Mouse (Mus musculus) heart, postnatal 4 days (tissue): Measurements from ENCODE around the gene Ap1s1. TPM values are rescaled to one million over a fixed set of nuclear protein-coding genes. Genes with fewer than 3 reads are reported as not detected.

ENCODE experiments used
- DNase-seq: peaks from one replicate; pipeline ENCODE4 v3.0.0; 2021
- total RNA-seq, 2 experiments: library from RNA; stranded (reverse); gene quantifications; 2 replicates each; pipeline ENCODE4 v1.2.3; 2021

The Ap1s1 gene
- total RNA-seq, 2 experiments from 2014 or later: 70.9 to 82.3 TPM

DNA sequence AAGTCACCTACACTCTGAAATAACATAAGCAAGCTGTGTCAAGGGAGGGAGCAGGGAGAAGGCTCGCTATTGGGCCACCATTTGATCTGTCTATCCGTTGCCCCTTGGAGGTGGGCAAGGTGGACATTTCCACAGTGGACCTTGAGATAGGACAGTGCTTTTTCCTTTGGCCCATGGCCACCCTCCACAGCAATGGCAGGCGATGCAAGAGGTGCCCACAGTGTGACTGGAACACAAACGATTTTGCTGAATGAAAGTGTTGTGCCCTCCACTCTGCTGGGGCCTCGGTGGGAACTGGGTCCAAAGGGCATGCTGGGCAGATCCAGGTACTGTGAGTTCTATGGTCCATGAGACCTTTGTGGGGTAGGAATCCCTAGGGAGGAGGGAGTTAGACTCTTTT, 16.7 kb upstream of the Ap1s1 start:
- no peak for DNase-seq

GRCm38 (mm10) chr5:137061809-137062481, 16.0 kb upstream of the Ap1s1 start:
- DNase-seq: peak; percentile 82

GRCm38 (mm10) chr5:137054873-137055272, 8.9 kb upstream of the Ap1s1 start:
- DNase-seq: no peak

- DNase-seq: no peak
Observed at GRCm38 (mm10) chr5:137054299-137054698, 8.4 kb upstream of the Ap1s1 start.

DNA sequence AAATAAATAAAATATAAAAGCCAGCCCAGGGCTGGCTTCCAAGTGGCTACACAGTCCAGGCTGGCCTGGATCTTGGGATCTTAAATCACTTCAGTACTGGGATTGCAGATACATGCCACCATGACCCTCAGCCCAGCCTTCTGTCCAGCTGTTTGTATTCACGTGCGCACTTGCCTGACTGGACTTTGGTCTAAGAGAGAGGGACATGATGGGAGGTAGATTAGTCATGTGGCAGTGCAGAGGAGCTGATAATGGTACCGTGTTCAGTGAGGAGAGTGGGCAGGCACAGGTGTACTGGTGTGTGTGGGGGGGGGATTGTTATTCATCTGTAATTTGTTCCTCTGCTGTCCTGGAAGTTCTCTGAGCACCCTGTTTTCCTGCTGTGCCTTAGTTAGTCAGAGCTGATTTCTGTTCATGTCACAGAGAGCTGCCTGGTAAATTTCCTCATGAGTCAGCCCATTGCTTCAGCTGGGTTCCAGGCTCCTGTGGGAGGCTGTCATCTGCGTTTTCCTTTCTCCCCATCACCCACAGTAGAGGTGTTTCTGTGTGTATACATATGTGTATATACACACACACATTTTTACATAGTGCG, 6.1 kb upstream of the Ap1s1 start:
- no peak for DNase-seq

GRCm38 (mm10) chr5:137051125-137051524, 5.2 kb upstream of the Ap1s1 start:
- no peak for DNase-seq

GRCm38 (mm10) chr5:137046991-137047390, 1.1 kb upstream of the Ap1s1 start:
- DNase-seq: no peak

DNA sequence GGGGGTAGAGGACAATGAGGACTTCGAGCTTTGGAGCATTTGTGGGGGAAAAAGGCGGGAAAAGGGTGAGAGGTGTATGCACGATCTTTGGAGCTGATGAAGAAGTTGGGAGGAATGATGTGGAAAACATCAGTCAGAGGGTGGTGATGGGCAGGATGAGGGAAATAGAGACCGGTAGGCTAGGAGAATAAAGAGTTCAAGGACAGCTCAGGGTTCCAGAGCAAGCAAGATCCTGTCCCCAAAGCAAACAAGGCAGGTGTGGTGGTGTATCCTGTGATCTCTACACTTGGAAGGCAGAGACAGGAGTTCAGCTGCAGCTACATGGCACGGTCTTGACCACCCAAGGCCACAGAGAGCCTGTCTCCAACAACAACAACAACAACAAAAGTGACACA, 386 bp upstream of the Ap1s1 start:
- no peak for DNase-seq

GRCm38 (mm10) chr5:137043997-137044396, 1.9 kb downstream of the Ap1s1 start:
- no peak for DNase-seq

GRCm38 (mm10) chr5:137041442-137041841, 4.5 kb downstream of the Ap1s1 start:
- DNase-seq: no peak

GRCm38 (mm10) chr5:137039453-137039852, 6.5 kb downstream of the Ap1s1 start:
- no peak for DNase-seq

DNA sequence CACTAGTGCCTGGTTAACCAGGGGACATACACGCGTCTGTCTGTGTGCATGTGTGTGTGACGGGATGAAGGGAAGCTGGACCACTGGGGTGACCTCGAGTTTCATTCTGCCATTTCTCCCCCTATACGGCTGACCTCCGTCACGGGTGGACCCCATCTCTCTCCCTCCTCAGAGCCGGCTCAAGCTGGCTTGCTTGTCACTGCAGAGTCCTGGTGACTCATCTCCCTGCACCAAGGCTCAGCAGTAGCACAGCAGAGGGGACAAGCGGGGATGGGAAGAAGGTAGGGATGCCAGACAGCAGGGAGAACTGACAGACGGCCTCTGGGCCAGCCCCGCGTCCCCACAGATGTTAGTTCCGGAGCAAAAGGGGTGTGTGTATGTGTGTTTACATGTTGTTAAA, 9.7 kb downstream of the Ap1s1 start:
- DNase-seq: no peak

- DNase-seq: peak; percentile 92
Observed at GRCm38 (mm10) chr5:137032641-137033074, 13.3 kb downstream of the Ap1s1 start.

- DNase-seq: peak; percentile 29
Observed at GRCm38 (mm10) chr5:137032033-137032421, 13.9 kb downstream of the Ap1s1 start.

DNA sequence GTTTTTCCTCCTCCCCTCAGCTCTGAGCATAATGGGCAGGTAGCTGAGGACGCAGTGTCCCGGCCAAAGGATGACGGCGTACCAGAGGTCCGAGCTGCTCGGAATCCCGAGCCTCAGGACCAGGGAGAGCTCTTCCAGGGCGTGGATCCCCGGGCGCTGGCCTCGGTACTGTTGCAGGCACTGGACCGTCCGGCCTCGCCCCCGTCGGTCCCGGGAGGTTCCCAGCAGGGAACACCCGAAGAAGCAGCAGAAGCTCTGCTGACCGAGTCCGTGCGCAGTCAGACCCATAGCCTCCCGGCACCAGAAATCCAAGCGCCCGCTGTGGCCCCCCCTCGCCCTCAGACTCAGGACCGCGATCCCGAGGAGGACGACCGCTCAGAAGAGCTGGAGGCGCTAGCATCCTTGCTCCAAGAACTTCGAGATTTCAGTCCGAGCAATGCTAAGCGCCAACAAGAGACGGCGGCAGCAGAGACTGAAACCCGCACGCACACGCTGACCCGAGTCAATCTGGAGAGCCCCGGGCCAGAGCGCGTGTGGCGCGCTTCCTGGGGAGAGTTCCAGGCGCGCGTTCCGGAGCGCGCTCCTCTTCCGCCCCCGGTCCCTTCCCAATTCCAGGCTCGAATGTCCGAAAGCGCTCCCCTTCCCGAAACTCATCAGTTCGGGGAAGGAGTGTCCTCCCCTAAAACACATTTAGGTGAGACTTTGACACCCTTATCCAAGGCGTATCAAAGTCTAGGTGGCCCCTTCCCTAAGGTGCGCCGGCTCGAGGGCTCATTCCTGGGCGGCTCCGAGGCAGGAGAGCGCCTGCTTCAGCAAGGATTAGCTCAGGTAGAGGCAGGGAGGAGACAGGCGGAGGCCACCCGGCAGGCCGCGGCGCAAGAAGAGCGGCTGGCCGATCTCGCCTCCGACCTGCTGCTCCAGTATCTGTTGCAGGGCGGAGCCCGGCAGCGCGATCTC, 14.6 kb downstream of the Ap1s1 start:
- peak; percentile 65 for DNase-seq

DNA sequence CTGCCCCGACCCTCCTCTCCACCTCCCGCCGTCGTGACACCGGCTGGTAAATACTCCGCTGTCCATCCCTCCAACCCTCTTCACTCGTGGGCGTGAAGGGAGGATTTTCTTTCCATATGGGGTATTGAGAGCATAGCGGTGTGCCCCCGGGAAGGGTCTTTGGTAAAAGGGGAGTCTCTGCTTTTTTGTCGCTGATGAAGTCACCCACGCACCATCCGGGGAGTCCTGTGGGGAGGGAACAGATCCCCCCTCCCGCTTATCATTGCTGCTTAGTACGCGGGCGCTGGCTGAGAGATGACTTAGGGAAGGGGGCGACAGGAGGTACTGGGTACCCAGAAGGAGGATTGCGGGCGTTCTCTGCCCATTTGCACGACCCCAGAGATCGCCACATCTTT, 15.5 kb downstream of the Ap1s1 start:
- DNase-seq: no peak

GRCm38 (mm10) chr5:137029643-137030415, 16.1 kb downstream of the Ap1s1 start:
- peak; percentile 98 for DNase-seq

GRCm38 (mm10) chr5:137029273-137029585, 16.7 kb downstream of the Ap1s1 start:
- DNase-seq: no peak

DNA sequence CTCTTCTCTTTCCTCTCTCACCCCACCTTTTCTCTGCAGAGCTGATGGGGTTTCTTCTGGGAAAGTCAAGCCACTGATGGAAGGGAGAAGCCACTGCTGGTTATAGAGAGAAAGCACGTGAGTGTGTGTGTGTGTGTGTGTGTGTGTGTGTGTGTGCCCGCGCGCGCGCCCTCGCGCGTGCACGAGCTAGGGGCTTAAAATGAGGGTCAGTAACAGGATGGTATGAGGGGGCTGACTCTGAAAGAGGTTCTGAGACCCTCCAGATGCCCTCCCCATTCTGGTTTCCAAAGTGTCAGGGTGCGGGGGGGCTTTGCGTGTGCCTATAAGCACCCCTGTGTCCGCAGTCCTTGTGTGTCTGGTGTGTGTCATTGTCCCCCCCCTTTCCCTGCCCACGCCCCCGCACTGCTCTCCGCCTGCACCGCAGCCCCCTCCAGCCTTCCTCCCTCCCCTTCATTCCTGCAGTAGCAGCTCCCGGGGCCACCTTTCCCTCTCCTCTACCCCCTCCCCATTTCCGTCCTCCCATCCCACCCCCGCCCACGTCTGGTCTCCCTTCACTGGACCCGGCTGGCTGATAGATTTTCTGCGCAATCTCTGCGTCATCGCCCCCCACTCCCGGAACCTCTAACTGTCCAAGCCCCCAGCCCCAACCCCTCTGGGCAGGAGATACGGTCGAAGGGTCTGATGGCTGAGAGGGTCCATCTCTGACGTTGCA, 17.2 kb downstream of the Ap1s1 start:
- DNase-seq: no peak

DNA sequence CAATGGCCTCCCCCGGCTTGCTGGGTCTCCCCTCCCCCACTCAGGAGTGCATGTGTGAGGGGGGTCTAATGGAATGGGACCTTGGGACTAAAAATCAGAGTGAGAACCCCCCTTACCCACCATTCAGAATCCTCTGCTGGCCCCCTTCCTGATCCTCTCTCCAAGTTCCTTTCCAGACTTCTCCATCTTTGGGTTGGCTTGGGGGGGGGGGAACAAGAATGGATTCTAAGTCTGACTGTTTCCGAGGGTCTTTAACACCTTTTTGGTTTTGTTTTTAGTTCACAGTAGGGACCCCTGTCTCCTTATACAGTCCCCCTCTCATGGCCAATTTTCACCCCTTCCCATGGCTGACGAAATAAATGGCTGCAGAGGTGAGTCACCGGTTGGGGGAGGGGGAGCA, 19.8 kb downstream of the Ap1s1 start, which contains the start of gene Vgf:
Vgf (plus strand) TSS at position 301 of the 400 bp plus-strand sequence.
- DNase-seq: no peak

DNA sequence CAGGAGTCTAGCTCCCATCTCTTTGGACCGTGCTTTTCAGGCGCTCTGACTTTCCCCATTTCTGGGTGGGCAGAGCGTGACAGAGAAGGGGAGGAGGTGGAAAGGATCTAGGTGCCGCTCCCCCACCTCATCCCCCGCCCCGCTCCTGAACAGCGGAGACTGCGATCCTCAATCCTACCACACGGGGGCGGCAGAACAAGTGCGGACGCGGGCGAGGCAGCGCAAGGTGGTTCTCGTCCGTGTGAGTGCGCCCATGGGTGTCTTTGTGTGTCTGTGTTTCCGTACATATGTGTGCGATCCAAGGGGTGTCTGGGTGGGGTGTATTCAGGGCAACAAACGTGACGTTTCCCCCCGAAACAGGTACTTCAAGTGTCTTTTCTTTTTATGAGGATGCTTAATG, 20.8 kb downstream of the Ap1s1 start:
- DNase-seq: peak; percentile 89

GRCm38 (mm10) chr5:137024318-137024717, 21.6 kb downstream of the Ap1s1 start:
- DNase-seq: no peak
